Mouse (Mus musculus): ENCODE data around the gene Slco4c1. TPM values are rescaled to one million over a fixed set of nuclear protein-coding genes. Genes with fewer than 3 reads are reported as not detected.

Slco4c1 gene
- polyA plus RNA-seq (2015; fragmentation: Nextera tagmentation; extraction: Ambion mirVana) = 0.19 and 0.39 TPM in 2 replicates

GRCm38 (mm10) chr1:96871528-96872360 is at the start of gene Slco4c1:
Gene Slco4c1 (minus strand): TSS chr1:96872171.
- H3K4me3 ChIP-seq = peak within 1 kb of the TSS; percentile 52
- 1% methylated on average over 40 of the region's 40 CpGs for WGBS
- H3K4me1 ChIP-seq (replicated peaks) = peaks cover 10% of the 10 kb centered on the region; the same call in 1 of the 2 replicates
- peak; percentile 43; the same call in 1 of the 2 replicates for ATAC-seq (replicated peaks; ENCODE audit: insufficient number of reproducible peaks, insufficient read depth, low FRiP score, low read depth)
- peaks cover 12% of the 10 kb centered on the region for H3K27me3 ChIP-seq
- peak within 1 kb of the TSS; percentile 95 for H3K4me2 ChIP-seq
- no peak within 1 kb of the TSS; the same call in 1 of the 2 replicates for H3K9ac ChIP-seq
- no peak within 1 kb of the TSS for H3K27ac ChIP-seq
- H3K36me3 ChIP-seq = no peaks in the 10 kb centered on the region
- H3K9me3 ChIP-seq (replicated peaks) = no peaks in the 10 kb centered on the region

- no peak overlapping the region for H3K4me3 ChIP-seq
- H3K36me3 ChIP-seq = no peaks in the 10 kb centered on the region
- H3K9ac ChIP-seq = no peak overlapping the region
- no peaks in the 10 kb centered on the region for H3K4me1 ChIP-seq (replicated peaks)
- H3K9me3 ChIP-seq (replicated peaks) = no peaks in the 10 kb centered on the region
- no peaks in the 10 kb centered on the region for H3K27me3 ChIP-seq
- no peak overlapping the region for H3K4me2 ChIP-seq
- no peak overlapping the region for H3K27ac ChIP-seq
- ATAC-seq (replicated peaks; ENCODE audit: insufficient number of reproducible peaks, insufficient read depth, low FRiP score, low read depth) = no peak
Observed at GRCm38 (mm10) chr1:96917333-96917732, 45.4 kb upstream of the Slco4c1 start.

GRCm38 (mm10) chr1:96883788-96884187 is 11.8 kb upstream of the Slco4c1 start:
- Histone ChIP-seq H3K9me3 (replicated peaks) (no peaks in the 10 kb centered on the region), H3K9ac (no peak overlapping the region), H3K27me3 (no peaks in the 10 kb centered on the region), H3K4me3 (no peak overlapping the region), H3K4me1 (replicated peaks) (no peaks in the 10 kb centered on the region), H3K36me3 (no peaks in the 10 kb centered on the region), H3K27ac (no peak overlapping the region), H3K4me2 (no peak overlapping the region)
- no peak for ATAC-seq (replicated peaks; ENCODE audit: insufficient number of reproducible peaks, insufficient read depth, low FRiP score, low read depth)

GRCm38 (mm10) chr1:96878572-96878971 is 6.6 kb upstream of the Slco4c1 start:
- no peaks in the 10 kb centered on the region for H3K27me3 ChIP-seq
- no peak overlapping the region for H3K9ac ChIP-seq
- no peaks in the 10 kb centered on the region for H3K4me1 ChIP-seq (replicated peaks)
- no peak overlapping the region for H3K4me3 ChIP-seq
- ATAC-seq (replicated peaks; ENCODE audit: insufficient number of reproducible peaks, insufficient read depth, low FRiP score, low read depth) = no peak
- no peaks in the 10 kb centered on the region for H3K9me3 ChIP-seq (replicated peaks)
- no peaks in the 10 kb centered on the region for H3K36me3 ChIP-seq
- no peak overlapping the region for H3K4me2 ChIP-seq
- WGBS = 83% methylated on average over 1 of the region's 1 CpGs
- no peak overlapping the region for H3K27ac ChIP-seq

DNA sequence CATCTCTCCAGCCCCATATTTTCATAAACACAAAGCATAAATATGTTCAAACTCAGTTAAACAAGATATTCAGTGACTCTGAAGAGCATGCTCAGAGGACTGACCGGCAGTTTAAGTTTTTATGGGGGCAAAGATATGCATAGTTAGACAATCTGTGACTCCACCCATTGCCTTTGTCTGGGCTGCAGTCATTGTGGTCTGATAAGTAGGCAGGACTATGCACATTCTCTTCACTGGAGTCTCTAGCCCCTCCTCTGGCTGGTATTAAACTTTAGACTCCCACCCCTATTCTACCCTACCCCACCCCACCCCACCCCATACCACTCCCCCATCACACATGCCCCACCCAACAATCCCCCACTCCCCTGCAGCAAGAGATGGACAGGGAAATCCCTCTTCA is 4.1 kb upstream of the Slco4c1 start:
- WGBS = 61% methylated on average over 1 of the region's 1 CpGs
- no peak for ATAC-seq (replicated peaks; ENCODE audit: insufficient number of reproducible peaks, insufficient read depth, low FRiP score, low read depth)

DNA sequence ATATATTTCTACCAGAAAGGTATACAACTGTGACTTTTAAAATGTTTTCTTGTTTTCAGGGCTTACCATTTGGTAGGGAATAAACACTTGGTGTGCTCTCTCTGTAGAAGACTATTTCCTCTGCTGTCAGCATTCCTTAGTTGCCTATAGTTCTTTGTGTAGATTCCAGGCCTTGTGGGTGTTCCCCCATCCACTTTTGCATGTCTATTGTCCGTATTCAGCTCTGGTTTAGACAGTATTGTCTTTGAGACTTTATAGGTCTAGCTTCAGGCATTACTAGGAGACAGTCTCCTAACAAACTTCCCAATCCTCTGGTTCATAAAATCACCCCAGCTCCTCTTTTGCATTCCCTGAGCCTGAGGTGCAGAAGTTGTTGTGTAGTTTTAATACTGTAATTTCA is 2.7 kb upstream of the Slco4c1 start:
- Histone ChIP-seq H3K27me3 (peaks cover 12% of the 10 kb centered on the region), H3K9ac (no peak overlapping the region), H3K27ac (no peak overlapping the region), H3K36me3 (no peaks in the 10 kb centered on the region), H3K4me3 (no peak overlapping the region), H3K4me1 (replicated peaks) (peaks cover 10% of the 10 kb centered on the region; the same call in 1 of the 2 replicates), H3K9me3 (replicated peaks) (no peaks in the 10 kb centered on the region), H3K4me2 (no peak overlapping the region)
- ATAC-seq (replicated peaks; ENCODE audit: insufficient number of reproducible peaks, insufficient read depth, low FRiP score, low read depth) = no peak
- 60% methylated on average over 1 of the region's 1 CpGs for WGBS

More for the DNA sequence above, 4.1 kb upstream of the Slco4c1 start:
- Histone ChIP-seq H3K4me1 (replicated peaks) (peaks cover 10% of the 10 kb centered on the region; the same call in 1 of the 2 replicates), H3K9me3 (replicated peaks) (no peaks in the 10 kb centered on the region), H3K27ac (no peak overlapping the region), H3K4me2 (no peak overlapping the region), H3K27me3 (peaks cover 12% of the 10 kb centered on the region), H3K9ac (no peak overlapping the region), H3K4me3 (no peak overlapping the region), H3K36me3 (no peaks in the 10 kb centered on the region)

- Histone ChIP-seq H3K9me3 (replicated peaks) (no peaks in the 10 kb centered on the region), H3K4me2 (peak overlapping the region; percentile 95), H3K4me1 (replicated peaks) (peaks cover 10% of the 10 kb centered on the region; the same call in 1 of the 2 replicates), H3K27me3 (peaks cover 12% of the 10 kb centered on the region), H3K9ac (no peak overlapping the region; the same call in 1 of the 2 replicates), H3K27ac (no peak overlapping the region), H3K36me3 (no peaks in the 10 kb centered on the region), H3K4me3 (peak overlapping the region; percentile 52)
- 3% methylated on average over 10 of the region's 10 CpGs for WGBS
- no peak for ATAC-seq (replicated peaks; ENCODE audit: insufficient number of reproducible peaks, insufficient read depth, low FRiP score, low read depth)
Observed at GRCm38 (mm10) chr1:96872361-96872693, 356 bp upstream of the Slco4c1 start.

GRCm38 (mm10) chr1:96870764-96871307 is 1.1 kb downstream of the Slco4c1 start:
- peaks cover 10% of the 10 kb centered on the region; the same call in 1 of the 2 replicates for H3K4me1 ChIP-seq (replicated peaks)
- H3K9me3 ChIP-seq (replicated peaks) = no peaks in the 10 kb centered on the region
- H3K4me2 ChIP-seq = peak overlapping the region; percentile 95; the same call in 1 of the 2 replicates
- WGBS = 5% methylated on average over 7 of the region's 7 CpGs
- no peak overlapping the region for H3K9ac ChIP-seq
- H3K4me3 ChIP-seq = no peak overlapping the region
- no peak overlapping the region for H3K27ac ChIP-seq
- no peaks in the 10 kb centered on the region for H3K36me3 ChIP-seq
- peaks cover 12% of the 10 kb centered on the region for H3K27me3 ChIP-seq
- no peak for ATAC-seq (replicated peaks; ENCODE audit: insufficient number of reproducible peaks, insufficient read depth, low FRiP score, low read depth)

GRCm38 (mm10) chr1:96868722-96869121 is 3.2 kb downstream of the Slco4c1 start:
- Histone ChIP-seq H3K27ac (no peak overlapping the region), H3K36me3 (no peaks in the 10 kb centered on the region), H3K27me3 (peaks cover 12% of the 10 kb centered on the region), H3K4me1 (replicated peaks) (peaks cover 10% of the 10 kb centered on the region; the same call in 1 of the 2 replicates), H3K9ac (no peak overlapping the region), H3K9me3 (replicated peaks) (no peaks in the 10 kb centered on the region), H3K4me3 (no peak overlapping the region), H3K4me2 (no peak overlapping the region)
- 81% methylated on average over 1 of the region's 1 CpGs for WGBS
- no peak for ATAC-seq (replicated peaks; ENCODE audit: insufficient number of reproducible peaks, insufficient read depth, low FRiP score, low read depth)

DNA sequence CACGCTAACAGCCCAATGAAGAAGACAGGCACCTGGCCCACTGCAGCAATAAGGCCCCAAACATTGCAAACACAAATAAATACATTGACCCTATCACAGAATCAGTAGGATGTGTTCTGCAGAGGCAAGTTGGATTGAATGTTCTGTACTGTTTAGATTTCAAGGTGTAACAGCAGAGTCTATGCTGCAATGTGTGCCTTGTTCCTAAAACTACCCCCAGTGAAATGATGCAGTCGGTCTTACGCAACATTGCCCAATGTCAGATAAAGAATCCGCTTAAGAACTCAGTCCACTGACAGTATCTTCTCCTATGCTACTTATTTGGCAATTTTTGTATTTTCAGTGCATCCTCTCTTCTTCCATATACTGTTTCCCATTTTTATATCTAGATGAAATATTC is 6.0 kb downstream of the Slco4c1 start:
- ATAC-seq (replicated peaks; ENCODE audit: insufficient number of reproducible peaks, insufficient read depth, low FRiP score, low read depth) = no peak
- Histone ChIP-seq H3K4me2 (no peak overlapping the region), H3K27ac (no peak overlapping the region), H3K4me3 (no peak overlapping the region), H3K4me1 (replicated peaks) (no peaks in the 10 kb centered on the region), H3K9me3 (replicated peaks) (no peaks in the 10 kb centered on the region), H3K9ac (no peak overlapping the region), H3K27me3 (no peaks in the 10 kb centered on the region), H3K36me3 (no peaks in the 10 kb centered on the region)
- WGBS = 86% methylated on average over 4 of the region's 4 CpGs

GRCm38 (mm10) chr1:96864120-96864519 is 7.9 kb downstream of the Slco4c1 start:
- Histone ChIP-seq H3K27me3 (no peaks in the 10 kb centered on the region), H3K27ac (no peak overlapping the region), H3K36me3 (no peaks in the 10 kb centered on the region), H3K9me3 (replicated peaks) (no peaks in the 10 kb centered on the region), H3K4me3 (no peak overlapping the region), H3K9ac (no peak overlapping the region), H3K4me2 (no peak overlapping the region), H3K4me1 (replicated peaks) (no peaks in the 10 kb centered on the region)
- 65% methylated on average over 2 of the region's 2 CpGs for WGBS
- ATAC-seq (replicated peaks; ENCODE audit: insufficient number of reproducible peaks, insufficient read depth, low FRiP score, low read depth) = no peak
